ENCODE assay signal across 10 mouse cellular contexts in genomic region chr15:103359869-103360602, GRCm38 (mm10). TPM values are rescaled to one million over a fixed set of nuclear protein-coding genes. Genes with fewer than 3 reads are reported as not detected.
DNase-seq lines count a peak whose midpoint lies in the region; ATAC-seq and TF ChIP-seq lines count a peak whose summit lies in the region.
"Had no signal": no experiment of that assay in that cellular context is flagged by ENCODE, and none has a peak within 500 bp of the region (broad histone marks: within the 10 kb centered on the region; RNA-seq: fewer than 3 reads in every experiment).

No protein-coding gene starts in this region.

- H3K4me3 ChIP-seq in stomach, embryonic 16.5 days (replicated peaks; ENCODE audit: low read length): no peak overlapping the region
- H3K4me3 ChIP-seq in stomach, postnatal 0 days (ENCODE audit: low read depth, low read length): no peak overlapping the region
- H3K4me3 ChIP-seq in forebrain, embryonic 12.5 days (replicated peaks): no peak overlapping the region

- H3K4me2 ChIP-seq in stomach, embryonic 16.5 days (ENCODE audit: low read depth, low read length): no peak overlapping the region
- H3K4me2 ChIP-seq in stomach, postnatal 0 days (replicated peaks; ENCODE audit: low read depth): no peak overlapping the region
- no peak overlapping the region for H3K4me2 ChIP-seq in forebrain, embryonic 12.5 days

- ATAC-seq in stomach, embryonic 16.5 days (ENCODE audit: insufficient read depth, low FRiP score): no peak
- no peak for ATAC-seq in stomach, postnatal 0 days (ENCODE audit: low FRiP score, low TSS enrichment)
- ATAC-seq in forebrain, embryonic 12.5 days (ENCODE audit: low FRiP score): no peak

- H3K27ac ChIP-seq in stomach, embryonic 16.5 days (ENCODE audit: low read length): no peak overlapping the region
- H3K27ac ChIP-seq in stomach, postnatal 0 days (replicated peaks): no peak overlapping the region
- H3K27ac ChIP-seq in forebrain, embryonic 12.5 days: no peak overlapping the region

- no peak for TF ChIP-seq EP300 in stomach, postnatal 0 days (optimal IDR thresholded peaks at IDR 0.05)

- TF ChIP-seq CTCF in stomach, postnatal 0 days (IDR thresholded peaks at IDR 0.05; ENCODE audit: low read depth): no peak

- DNase-seq in adrenal gland, adult 2 months: peak; percentile 87
- DNase-seq in adrenal gland, adult 18-20 months (ENCODE audit: low spot score in 2 of 2): no peak
- no peak for DNase-seq in stomach, postnatal 0 days (ENCODE audit: low spot score)
- peak; percentile 86 for DNase-seq in gastrocnemius, postnatal 25 days
- DNase-seq in spleen, postnatal 14 days (ENCODE audit: low spot score in 2 of 2): no peak
- DNase-seq in kidney, postnatal 10 days: no peak
- DNase-seq: lung, postnatal 10 days had no signal

- H3K9me3 ChIP-seq in stomach, embryonic 16.5 days (replicated peaks; ENCODE audit: control insufficient read depth, low read length): no peaks in the 10 kb centered on the region
- H3K9me3 ChIP-seq in stomach, postnatal 0 days (ENCODE audit: control insufficient read depth, low read length): no peaks in the 10 kb centered on the region
- no peaks in the 10 kb centered on the region for H3K9me3 ChIP-seq in forebrain, embryonic 12.5 days

- H3K4me1 ChIP-seq in stomach, embryonic 16.5 days (ENCODE audit: control insufficient read depth, insufficient read depth, low read length): peaks cover 24% of the 10 kb centered on the region; the same call in 1 of the 2 replicates
- H3K4me1 ChIP-seq in stomach, postnatal 0 days (replicated peaks; ENCODE audit: control insufficient read depth, insufficient read depth): peaks cover 2% of the 10 kb centered on the region; the same call in 1 of the 2 replicates
- H3K4me1 ChIP-seq in forebrain, embryonic 12.5 days: peaks cover 12% of the 10 kb centered on the region

- WGBS in stomach, embryonic 16.5 days: 91% methylated on average over 5 of the region's 5 CpGs
- WGBS in stomach, postnatal 0 days: 80% methylated on average over 5 of the region's 5 CpGs
- 89% methylated on average over 5 of the region's 5 CpGs for WGBS in forebrain, embryonic 12.5 days

- H3K27me3 ChIP-seq in stomach, embryonic 16.5 days (ENCODE audit: control insufficient read depth, insufficient read depth, low read length): no peaks in the 10 kb centered on the region
- H3K27me3 ChIP-seq in stomach, postnatal 0 days (ENCODE audit: control insufficient read depth, insufficient read depth, low read length): no peaks in the 10 kb centered on the region
- peaks cover 5% of the 10 kb centered on the region; the same call in 1 of the 2 replicates for H3K27me3 ChIP-seq in forebrain, embryonic 12.5 days

- H3K9ac ChIP-seq in stomach, embryonic 16.5 days (ENCODE audit: low read length): peak overlapping the region; percentile 28; the same call in 1 of the 2 replicates
- H3K9ac ChIP-seq in stomach, postnatal 0 days (ENCODE audit: low read length): no peak overlapping the region
- no peak overlapping the region for H3K9ac ChIP-seq in forebrain, embryonic 12.5 days

- no peaks in the 10 kb centered on the region for H3K36me3 ChIP-seq in stomach, embryonic 16.5 days (ENCODE audit: control insufficient read depth, insufficient read depth, low read length)
- H3K36me3 ChIP-seq in stomach, postnatal 0 days (ENCODE audit: control insufficient read depth, insufficient read depth, low read length): peaks cover 5% of the 10 kb centered on the region; the same call in 1 of the 2 replicates
- 0 out of 2 replicates have a peak, but pooled peaks cover 11% of the 10 kb centered on the region for H3K36me3 ChIP-seq in forebrain, embryonic 12.5 days (replicated peaks)

RNA-seq across cellular contexts. Expression of gene Itga5, which starts 6.5 kb away (rescaled TPM):
- total RNA-seq in adrenal gland, adult 2 months (2021): 10 to 100 TPM; 28.4 to 36.0 TPM
- polyA plus RNA-seq in adrenal gland, adult 2 months (2012; rRNA removed): 28.5 and 33.7 TPM in 2 replicates
- total RNA-seq in adrenal gland, adult 18-20 months (2021): 10 to 100 TPM; 27.1 to 31.7 TPM
- polyA plus RNA-seq in stomach, embryonic 16.5 days (2015; fragmentation: Nextera tagmentation; extraction: Ambion mirVana): 58.9 and 59.0 TPM in 2 replicates
- 28.7 and 36.2 TPM in 2 replicates for polyA plus RNA-seq in stomach, postnatal 0 days (2015; fragmentation: Nextera tagmentation; extraction: Ambion mirVana)
- total RNA-seq in gastrocnemius, postnatal 25 days (2021): 10 to 100 TPM in 1 of 2 experiments, 1 to 10 TPM in 1; 9.5 to 15.2 TPM
- 16.8 and 17.3 TPM in 2 replicates for polyA plus RNA-seq in forebrain, embryonic 12.5 days (2016; fragmentation: Nextera tagmentation; extraction: Ambion mirVana)

RNA-seq across cellular contexts. Expression of gene Zfp385a, which starts 20.1 kb away (rescaled TPM):
- total RNA-seq in adrenal gland, adult 2 months (2021): 10 to 100 TPM; 10.1 to 18.3 TPM
- polyA plus RNA-seq in adrenal gland, adult 2 months (2012; rRNA removed): 16.7 and 17.1 TPM in 2 replicates
- 10 to 100 TPM; 12.4 to 16.9 TPM for total RNA-seq in adrenal gland, adult 18-20 months (2021)
- 6.9 and 7.0 TPM in 2 replicates for polyA plus RNA-seq in stomach, embryonic 16.5 days (2015; fragmentation: Nextera tagmentation; extraction: Ambion mirVana)
- 6.0 and 7.4 TPM in 2 replicates for polyA plus RNA-seq in stomach, postnatal 0 days (2015; fragmentation: Nextera tagmentation; extraction: Ambion mirVana)
- 10 to 100 TPM; 17.0 to 77.5 TPM for total RNA-seq in gastrocnemius, postnatal 25 days (2021)
- polyA plus RNA-seq in forebrain, embryonic 12.5 days (2016; fragmentation: Nextera tagmentation; extraction: Ambion mirVana): 16.1 and 16.8 TPM in 2 replicates

RNA-seq across cellular contexts. Expression of gene Gpr84, which starts 49.6 kb away (rescaled TPM):
- not detected for total RNA-seq in adrenal gland, adult 2 months (2021)
- 0.09 and 0.15 TPM in 2 replicates for polyA plus RNA-seq in adrenal gland, adult 2 months (2012; rRNA removed)
- total RNA-seq in adrenal gland, adult 18-20 months (2021): not detected
- polyA plus RNA-seq in stomach, embryonic 16.5 days (2015; fragmentation: Nextera tagmentation; extraction: Ambion mirVana): 0.15 and 0.59 TPM in 2 replicates
- polyA plus RNA-seq in stomach, postnatal 0 days (2015; fragmentation: Nextera tagmentation; extraction: Ambion mirVana): 0.30 and 0.46 TPM in 2 replicates
- total RNA-seq in gastrocnemius, postnatal 25 days (2021): not detected
- polyA plus RNA-seq in forebrain, embryonic 12.5 days (2016; fragmentation: Nextera tagmentation; extraction: Ambion mirVana): 0.10 and 0.37 TPM in 2 replicates
- polyA plus RNA-seq: C2C12 had no signal

Comparison
In these comparisons a context has a peak if more than half of its experiments do, and no peak if none do; other contexts are left out.
1. DNase-seq: peak in adrenal gland, adult 2 months (single experiment) and gastrocnemius, postnatal 25 days (single experiment); none in adrenal gland, adult 18-20 months (0 of 2), stomach, postnatal 0 days (single experiment), spleen, postnatal 14 days (0 of 2) and kidney, postnatal 10 days (single experiment).